Mouse (Mus musculus): ENCODE measurements at regions not wholly inside any gene's neighbourhood (a gene's known extent, or its start where the extent isn't known, plus 50 kb on each side); places are given as distances from the start of the nearest gene placed in this dataset.

- intact Hi-C loops (cut with DNase I): loop anchor here (2.0 to 5.0 kb wide), 2 partner anchors 287 to 432 kb away; no protein-coding TSS in a partner anchor
Observed at GRCm38 (mm10) chrX:13224902-13225301, 55.9 kb upstream of the Ddx3x start.

GRCm38 (mm10) chrX:13226429-13226828 lies 54.3 kb upstream of the Ddx3x start:
- no peak overlapping the region for H3K27ac ChIP-seq
- no peak for TF ChIP-seq CTCF (IDR thresholded peaks at IDR 0.05)
- DNase-seq (ENCODE audit: extremely low spot score in 1 of 2, low spot score in 2 of 2): no peak
- intact Hi-C loops (cut with DNase I): loop anchor here (5.0 kb wide), 1 partner anchor 286 kb away; no protein-coding TSS in a partner anchor
- H3K4me3 ChIP-seq: no peak overlapping the region

More at GRCm38 (mm10) chrX:13224902-13225301, 55.9 kb upstream of the Ddx3x start:
- Histone ChIP-seq H3K4me3 (no peak overlapping the region), H3K27ac (no peak overlapping the region)
- no peak for DNase-seq (ENCODE audit: extremely low spot score in 1 of 2, low spot score in 2 of 2)
- peak; percentile 70 for TF ChIP-seq CTCF (IDR thresholded peaks at IDR 0.05)

GRCm38 (mm10) chrX:13229891-13230614 lies 50.7 kb upstream of the Ddx3x start:
- peak; percentile 44 for TF ChIP-seq CTCF (IDR thresholded peaks at IDR 0.05)
- H3K27ac ChIP-seq: peak overlapping the region; percentile 90
- intact Hi-C loops (cut with DNase I): loop anchor here (1.0 to 5.0 kb wide), 3 partner anchors 50 to 282 kb away; partner anchors contain the start of gene Ddx3x
- DNase-seq (ENCODE audit: extremely low spot score in 1 of 2, low spot score in 2 of 2): no peak
- peak overlapping the region; percentile 50 for H3K4me3 ChIP-seq

- TF ChIP-seq CTCF (IDR thresholded peaks at IDR 0.05): peak; percentile 20; the same call in 1 of the 2 replicates
- peak overlapping the region; percentile 90 for H3K27ac ChIP-seq
- intact Hi-C loops (cut with DNase I): loop anchor here (1.0 kb wide), 1 partner anchor 50 kb away; the partner anchor contains the start of gene Ddx3x
- DNase-seq (ENCODE audit: extremely low spot score in 1 of 2, low spot score in 2 of 2): peak; percentile 70 to 73
- peak overlapping the region; percentile 50 for H3K4me3 ChIP-seq
Observed at GRCm38 (mm10) chrX:13230615-13231179, 50.1 kb upstream of the Ddx3x start.
